Mouse (Mus musculus) naive thymus-derived CD4-positive, alpha-beta T cell, adult 2 months (primary cell): Measurements from ENCODE around the gene Fam53b.
A peak's percentile ranks its signal among the peaks of the same experiment; 100 is the strongest.

Experiments
- DNase-seq: peaks from one replicate; pipeline ENCODE4 v3.0.0-alpha.2; 2011; ENCODE audit warnings: low read depth

The Fam53b gene

GRCm38 (mm10) chr7:132787496-132788190 lies 26.0 kb downstream of the Fam53b start:
- DNase-seq = no peak

GRCm38 (mm10) chr7:132787022-132787421 lies 26.7 kb downstream of the Fam53b start:
- no peak for DNase-seq

DNA sequence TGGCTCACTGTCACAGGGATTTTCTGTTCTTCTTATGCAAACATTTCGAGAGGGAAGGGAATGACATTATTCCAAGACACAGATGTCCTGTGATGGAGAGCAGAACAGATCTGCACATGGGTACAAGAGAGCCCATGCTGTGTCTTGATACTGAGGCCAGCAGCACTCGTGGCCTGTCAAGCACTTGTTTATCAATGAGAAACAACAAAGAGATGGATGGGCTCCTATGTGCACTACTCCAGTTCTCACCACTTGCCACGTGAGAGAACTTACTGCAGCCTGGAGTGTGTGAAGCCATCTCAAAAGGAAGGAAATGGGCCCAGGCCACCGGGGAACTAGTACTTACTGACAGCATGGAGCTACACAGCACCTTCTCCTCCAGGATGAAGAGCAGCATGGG lies 27.2 kb downstream of the Fam53b start:
- DNase-seq = no peak

DNA sequence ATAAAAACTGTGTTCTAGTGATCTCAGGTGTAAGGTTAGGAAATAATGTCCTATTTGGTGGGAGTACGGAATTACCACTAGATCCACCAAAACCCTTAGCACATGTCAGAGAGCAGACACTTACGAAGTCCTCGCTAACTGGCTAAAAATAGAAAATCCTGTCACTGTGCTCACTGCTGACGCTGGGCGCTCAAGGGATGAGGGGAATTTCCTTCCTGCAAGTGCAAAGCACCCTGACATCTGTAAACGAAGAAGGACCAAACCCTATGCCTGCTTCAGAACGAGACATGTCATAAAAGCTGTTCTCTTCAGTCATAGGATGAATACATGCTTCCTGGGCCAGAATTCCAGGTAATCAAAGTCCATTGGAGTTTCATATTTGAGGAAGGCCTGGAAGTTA lies 27.7 kb downstream of the Fam53b start:
- DNase-seq = no peak

DNA sequence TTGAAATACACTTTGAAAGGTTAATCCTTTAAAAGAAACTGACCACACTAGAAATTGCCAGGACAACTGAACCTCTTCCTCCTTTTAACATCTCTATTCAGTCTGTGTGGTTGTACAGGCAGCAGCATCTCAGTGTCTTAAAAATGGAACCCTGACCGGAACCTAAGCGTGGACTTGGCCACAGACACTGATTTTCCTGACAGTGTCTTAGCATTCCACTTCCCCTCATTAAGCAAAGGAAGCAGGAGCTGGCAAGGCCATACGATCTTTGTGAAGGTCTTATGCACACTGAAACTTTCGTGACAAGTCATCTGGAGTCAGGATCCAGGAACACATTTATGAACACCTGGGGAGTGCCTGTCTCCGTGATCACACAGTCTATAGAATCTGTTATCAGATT lies 29.6 kb downstream of the Fam53b start:
- DNase-seq = no peak

- no peak for DNase-seq
Observed at GRCm38 (mm10) chr7:132781850-132782249, 31.8 kb downstream of the Fam53b start.

DNA sequence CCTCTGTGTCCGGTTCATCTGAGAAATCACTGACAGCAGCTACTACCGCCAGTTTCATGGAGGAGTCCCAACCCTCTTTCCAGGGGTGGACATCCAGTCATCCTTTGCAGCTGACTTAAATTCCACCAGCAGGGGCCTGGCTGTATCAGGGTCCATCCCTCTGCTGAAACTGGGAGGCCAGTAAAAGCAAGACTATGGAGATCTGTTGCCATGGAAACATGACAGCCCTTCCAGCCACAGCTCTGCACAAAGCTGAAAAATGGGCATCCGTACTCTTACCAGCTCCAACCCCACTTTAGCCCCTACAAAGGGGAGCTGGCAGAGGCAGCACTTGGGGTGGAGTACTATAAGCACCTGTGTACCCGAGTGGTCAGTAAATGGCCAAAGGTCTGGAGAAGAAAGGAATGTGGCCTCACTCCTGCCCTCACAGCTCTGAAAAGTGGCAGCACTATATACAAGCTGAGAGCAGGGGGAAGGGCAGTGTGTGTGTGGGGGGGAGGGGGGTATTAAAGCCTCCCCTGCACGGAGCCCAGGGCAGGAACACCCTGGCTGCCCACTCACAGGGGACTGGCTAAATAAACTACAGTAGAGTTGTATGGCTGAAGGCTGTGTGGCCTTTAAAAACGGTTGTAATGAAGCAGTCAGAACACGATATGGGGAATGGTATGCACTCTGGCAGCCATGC lies 32.4 kb downstream of the Fam53b start:
- DNase-seq = no peak

DNA sequence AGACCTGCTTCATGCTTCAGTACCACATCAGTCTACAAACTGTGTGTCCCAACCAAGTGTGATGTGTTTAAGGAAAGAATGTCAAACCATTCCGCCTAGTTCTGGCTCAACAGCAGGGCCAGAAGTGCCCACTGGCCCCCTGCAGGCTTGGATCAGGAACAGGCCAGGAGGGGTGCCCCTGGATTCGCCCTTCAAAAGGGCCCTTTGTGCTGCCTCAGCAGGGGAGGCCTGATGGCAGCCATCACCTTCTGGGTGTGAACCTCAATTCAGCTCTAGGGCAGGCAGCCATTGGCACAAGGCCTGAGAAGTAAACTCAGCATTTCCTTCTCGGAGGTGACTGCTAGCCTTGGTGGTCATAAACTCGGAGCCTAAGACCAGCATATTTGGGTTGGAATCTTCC lies 33.1 kb downstream of the Fam53b start:
- no peak for DNase-seq

GRCm38 (mm10) chr7:132778630-132779029 lies 35.1 kb downstream of the Fam53b start:
- no peak for DNase-seq

- DNase-seq = no peak
Observed at GRCm38 (mm10) chr7:132777728-132778453, 35.8 kb downstream of the Fam53b start.

- no peak for DNase-seq
Observed at GRCm38 (mm10) chr7:132777117-132777516, 36.6 kb downstream of the Fam53b start.

DNA sequence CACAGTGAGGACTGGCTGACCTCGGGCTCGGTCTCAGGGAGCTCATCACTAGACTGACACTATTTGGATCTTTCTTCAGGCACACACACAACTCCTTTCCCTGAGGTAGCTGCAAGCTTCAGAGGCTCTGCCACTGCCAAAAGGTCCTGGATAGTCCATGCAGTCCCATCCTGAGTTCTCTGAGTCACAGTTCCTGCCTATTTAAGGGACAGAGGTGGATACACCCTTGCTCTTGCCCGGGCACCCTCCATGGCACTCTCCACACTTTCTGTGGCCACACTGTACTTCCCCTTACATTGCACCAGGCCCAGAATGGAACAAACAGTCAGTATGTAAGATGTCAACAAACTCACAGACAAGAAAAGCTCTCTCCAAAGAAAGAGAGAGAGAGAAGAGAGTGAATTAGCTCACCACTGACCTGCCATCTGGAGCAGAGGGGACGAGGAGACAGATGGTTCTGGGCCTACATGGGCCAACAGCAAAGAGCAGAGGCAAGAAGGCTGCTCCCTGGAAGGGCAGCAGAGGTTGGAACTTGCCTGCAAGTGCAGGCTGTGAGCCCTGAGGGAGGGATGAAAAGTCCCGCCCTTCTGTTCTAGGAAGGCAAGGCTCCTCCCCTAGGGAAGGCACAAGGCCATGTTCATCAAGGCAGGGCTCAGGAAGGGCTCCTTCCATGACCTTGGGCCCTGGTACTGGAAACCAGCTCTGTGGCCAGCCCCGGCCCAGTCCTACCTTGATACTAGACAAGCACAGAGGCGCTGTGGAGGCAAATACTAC lies 37.2 kb downstream of the Fam53b start:
- no peak for DNase-seq

GRCm38 (mm10) chr7:132775922-132776321 lies 37.8 kb downstream of the Fam53b start:
- no peak for DNase-seq

GRCm38 (mm10) chr7:132775333-132775732 lies 38.4 kb downstream of the Fam53b start:
- no peak for DNase-seq

- peak; percentile 76 for DNase-seq
Observed at GRCm38 (mm10) chr7:132773011-132773705, 40.5 kb downstream of the Fam53b start.

DNA sequence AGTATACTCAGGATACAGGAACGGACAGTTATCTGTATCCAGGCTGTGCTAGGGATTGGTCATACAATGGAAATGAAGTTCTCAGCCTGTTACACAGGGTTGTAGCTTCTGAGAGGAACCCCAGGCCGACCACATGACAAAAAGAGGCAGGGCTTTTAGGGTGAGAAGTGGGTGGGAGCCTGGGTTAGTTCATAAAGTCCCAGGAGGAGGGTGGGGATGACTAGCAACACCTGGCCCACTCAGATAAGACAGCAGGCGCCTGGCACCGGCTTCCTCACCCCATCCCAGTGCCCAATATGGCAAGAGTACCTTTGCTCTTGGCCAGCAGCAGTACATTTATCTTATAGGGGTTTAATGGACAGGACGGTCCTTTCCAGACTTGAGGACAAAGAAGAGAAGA lies 41.2 kb downstream of the Fam53b start:
- DNase-seq = no peak

- no peak for DNase-seq
Observed at GRCm38 (mm10) chr7:132768498-132769344, 45.0 kb downstream of the Fam53b start.

DNA sequence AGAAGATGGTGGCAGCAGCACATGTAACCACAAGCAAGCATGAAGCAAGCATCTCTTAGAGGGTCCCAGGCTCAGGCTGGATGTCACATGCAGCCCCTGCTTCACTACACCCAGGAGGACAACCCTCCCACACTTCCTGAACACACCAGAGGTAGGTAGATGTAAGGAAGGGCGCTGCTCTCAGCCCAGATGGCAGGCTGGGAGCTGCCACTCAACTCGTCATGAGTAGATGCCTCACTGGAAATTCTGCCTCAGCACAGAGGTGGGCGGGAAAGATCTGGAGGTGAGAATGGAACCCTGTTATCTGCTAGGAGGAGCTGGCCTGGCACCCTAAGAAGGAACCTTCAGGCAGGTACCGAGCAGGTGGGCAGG lies 45.7 kb downstream of the Fam53b start:
- peak; percentile 41 for DNase-seq

GRCm38 (mm10) chr7:132767233-132767998 lies 46.3 kb downstream of the Fam53b start:
- no peak for DNase-seq

GRCm38 (mm10) chr7:132766235-132766871 lies 47.3 kb downstream of the Fam53b start:
- DNase-seq = no peak
